Mouse (Mus musculus) CD4-positive, CD25-positive, alpha-beta regulatory T cell, adult 4 months (primary cell): ENCODE results near the gene Plin1. TPM values are rescaled to one million over a fixed set of nuclear protein-coding genes. Genes with fewer than 3 reads are reported as not detected.

Experiments used
- ATAC-seq: one replicate; pipeline ENCODE4 v1.8.0; 2017
- polyA plus RNA-seq, 2 experiments: library from polyadenylated mRNA; unstranded; fragments of 100-300 nt; shearing (Covaris generic); gene quantifications; one replicate each; pipeline ENCODE4 v1.2.1; 2017

The Plin1 gene
- polyA plus RNA-seq, 2 experiments from 2014 or later: not detected

DNA sequence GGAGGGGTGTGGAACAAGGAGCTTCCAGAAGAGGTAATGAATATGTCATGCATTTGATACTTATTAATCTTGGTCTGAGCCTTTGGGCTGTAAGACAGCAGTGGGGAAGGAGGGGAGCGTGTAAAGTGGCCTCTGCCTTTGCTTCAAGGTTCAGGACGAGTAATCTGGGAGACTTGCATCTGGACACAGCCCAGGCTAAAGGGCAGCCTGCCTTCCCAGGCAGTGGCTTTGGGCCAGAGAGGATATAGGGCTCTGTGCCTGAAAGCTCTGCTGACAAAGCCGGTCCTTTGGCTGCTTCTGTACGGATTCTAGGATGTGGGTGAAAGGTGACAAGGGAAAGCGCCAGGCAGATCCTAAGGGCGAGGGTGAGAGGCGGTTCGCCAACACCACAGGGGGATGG is 1.9 kb upstream of the Plin1 start:
- no peak for ATAC-seq

DNA sequence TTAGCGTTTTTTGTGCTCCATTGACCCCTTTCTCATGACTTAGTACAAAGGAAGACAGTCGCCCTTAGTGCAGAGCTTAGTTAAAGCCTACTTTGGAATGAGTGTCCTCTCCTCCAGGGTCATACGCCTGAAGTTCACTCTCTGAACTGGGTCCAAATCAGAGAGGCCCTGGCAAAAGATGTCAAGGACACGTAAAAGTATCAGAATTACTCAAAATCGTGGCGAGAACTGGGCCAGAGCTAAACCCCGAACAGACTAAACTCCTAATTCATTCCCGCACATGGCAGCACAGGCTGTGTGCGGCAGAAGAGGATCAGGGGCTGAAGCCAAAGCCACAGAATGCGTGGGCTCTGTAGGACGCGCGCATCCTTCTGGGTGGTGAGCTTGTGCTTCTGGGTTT is 1.3 kb downstream of the Plin1 start:
- ATAC-seq: no peak

GRCm38 (mm10) chr7:79729743-79730370 is 2.8 kb downstream of the Plin1 start:
- ATAC-seq: no peak

- peak; percentile 72 for ATAC-seq
Measured at GRCm38 (mm10) chr7:79729169-79729568, 3.5 kb downstream of the Plin1 start.

- peak; percentile 77 for ATAC-seq
Measured at GRCm38 (mm10) chr7:79728219-79728618, 4.5 kb downstream of the Plin1 start.

DNA sequence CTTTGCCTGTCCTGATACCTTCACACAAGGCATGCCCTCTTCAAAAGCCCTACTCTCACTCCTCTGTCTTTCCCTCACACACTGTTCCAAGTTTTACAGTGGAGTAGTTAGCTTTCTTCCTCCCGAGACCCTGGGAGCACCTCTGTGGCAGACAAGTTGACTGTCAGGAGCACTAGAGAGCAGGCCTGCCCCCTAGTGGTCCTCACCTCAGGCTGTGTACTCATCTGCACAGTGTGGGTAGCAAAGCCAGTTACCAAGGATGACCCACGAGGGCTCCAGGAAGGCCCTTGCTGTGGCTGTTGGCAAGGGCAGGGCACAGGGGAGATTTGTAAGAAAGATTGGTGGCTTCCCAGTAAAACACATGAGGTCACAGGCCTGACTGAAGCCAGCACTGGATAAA is 5.6 kb downstream of the Plin1 start:
- ATAC-seq: peak; percentile 47

DNA sequence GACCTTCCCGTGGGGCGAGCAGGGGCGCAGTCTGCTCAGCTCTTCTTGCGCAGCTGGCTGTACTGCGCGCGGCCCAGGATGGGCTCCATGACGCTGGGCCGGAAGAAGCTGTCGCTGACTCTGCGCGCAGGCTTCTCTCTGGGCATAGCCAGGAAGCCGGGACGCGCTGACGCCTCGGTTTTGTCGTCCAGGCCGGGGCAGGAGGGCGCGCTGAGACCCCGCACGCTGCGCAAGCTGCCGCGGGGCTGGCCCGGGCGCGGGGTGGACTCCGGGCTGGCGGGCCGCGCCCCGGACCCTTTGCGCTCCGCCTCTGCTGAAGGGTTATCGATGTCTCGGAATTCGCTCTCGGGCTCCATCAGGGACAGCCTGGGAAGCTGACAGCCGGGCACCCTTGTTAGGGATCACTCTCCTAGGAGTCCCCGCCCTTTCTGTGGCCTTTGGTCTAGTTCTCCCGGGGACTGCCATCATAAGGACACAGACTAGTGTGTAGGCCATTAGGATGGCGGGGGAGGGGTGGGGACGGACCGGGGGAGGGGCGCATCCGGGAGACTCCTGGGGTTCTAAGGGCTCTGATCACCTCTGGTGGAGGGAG is 11.2 kb downstream of the Plin1 start:
- peak; percentile 98 for ATAC-seq

DNA sequence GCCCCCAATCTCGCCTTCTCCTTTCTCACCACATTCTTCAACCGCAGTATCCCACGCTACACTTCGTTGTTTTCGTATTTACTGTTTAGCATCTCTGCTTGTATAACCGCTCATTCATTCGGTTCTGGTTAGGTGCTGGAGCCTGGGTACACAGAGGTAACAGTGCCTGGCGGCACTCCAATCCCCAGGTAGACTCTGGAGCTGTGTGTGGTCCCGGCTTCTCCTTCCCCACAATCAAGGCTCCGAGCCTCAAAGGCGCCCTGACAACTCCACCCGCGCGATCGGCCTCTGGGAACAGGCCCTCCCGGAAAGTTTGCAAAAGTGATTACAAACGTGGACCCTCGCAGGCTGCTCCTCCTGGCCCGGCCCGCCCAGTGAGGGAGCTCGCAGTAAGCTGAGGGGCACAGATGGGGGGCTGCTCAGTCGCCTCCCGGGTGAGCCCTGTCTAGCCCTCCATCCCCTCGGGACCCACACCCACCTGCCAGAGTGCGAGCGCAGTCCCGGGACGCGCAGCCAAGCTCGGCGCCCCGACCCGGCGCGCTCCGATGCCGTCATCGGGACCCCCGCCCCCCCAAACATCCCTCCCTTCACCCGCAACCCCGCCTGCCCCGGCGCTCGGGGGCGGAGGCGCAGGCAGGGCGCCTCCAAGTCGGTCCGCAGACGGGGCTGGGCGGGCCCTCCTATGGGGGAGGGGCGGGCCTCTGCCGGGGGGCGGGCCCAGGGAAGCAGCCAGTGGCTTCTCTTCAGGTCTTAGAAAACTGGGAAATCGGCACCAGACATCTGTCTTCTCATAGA is 17.3 kb downstream of the Plin1 start, which contains the start of gene Kif7:
TSS of gene Kif7 (minus strand) at position 534 of the 795 bp plus-strand sequence.
- ATAC-seq: peak; percentile 76

DNA sequence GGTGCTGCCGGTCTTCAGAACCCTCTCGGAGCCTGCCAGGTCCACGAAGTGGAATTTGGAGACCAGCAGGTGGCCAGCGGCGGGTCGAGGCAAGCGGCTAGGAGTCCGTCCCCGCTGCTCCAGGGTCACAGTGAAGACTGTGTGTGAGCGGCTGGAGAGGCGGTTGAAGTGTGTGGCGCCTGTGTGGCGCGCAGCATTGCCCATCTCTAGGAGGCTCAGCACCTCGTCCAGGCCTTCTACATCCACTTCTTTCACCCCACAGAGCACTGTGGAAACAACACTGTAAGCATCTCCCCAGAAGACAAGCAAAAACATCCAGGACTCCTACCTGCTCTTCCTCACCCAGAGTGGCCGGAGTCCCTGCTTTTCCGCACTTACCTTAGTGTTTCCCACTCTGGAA is 21.9 kb downstream of the Plin1 start:
- ATAC-seq: no peak

GRCm38 (mm10) chr7:79710130-79710607 is 22.5 kb downstream of the Plin1 start:
- no peak for ATAC-seq

DNA sequence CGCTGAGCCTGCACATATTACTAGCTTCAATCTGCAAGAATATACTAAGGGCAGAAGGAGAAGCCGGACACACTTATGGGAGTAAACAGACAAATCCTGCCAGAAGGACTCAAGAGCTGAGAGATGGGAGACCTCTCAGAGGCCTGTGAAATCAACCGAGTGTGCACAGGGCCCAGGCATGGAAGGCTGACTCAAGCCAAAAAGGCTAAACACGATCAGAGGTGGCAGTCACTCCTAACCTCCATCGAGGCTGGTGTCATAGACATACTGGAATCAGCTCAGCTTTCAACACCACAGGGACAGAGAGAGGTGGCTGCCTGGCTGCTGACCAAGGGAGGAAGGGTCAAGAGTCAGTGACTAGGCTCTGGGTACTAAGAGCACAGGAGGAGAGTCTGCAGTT is 27.5 kb downstream of the Plin1 start:
- no peak for ATAC-seq

- ATAC-seq: no peak
Measured at GRCm38 (mm10) chr7:79702755-79703154, 29.9 kb downstream of the Plin1 start.

- no peak for ATAC-seq
Measured at GRCm38 (mm10) chr7:79696495-79696894, 36.2 kb downstream of the Plin1 start.

GRCm38 (mm10) chr7:79680231-79680630 is 52.5 kb downstream of the Plin1 start:
- ATAC-seq: no peak

DNA sequence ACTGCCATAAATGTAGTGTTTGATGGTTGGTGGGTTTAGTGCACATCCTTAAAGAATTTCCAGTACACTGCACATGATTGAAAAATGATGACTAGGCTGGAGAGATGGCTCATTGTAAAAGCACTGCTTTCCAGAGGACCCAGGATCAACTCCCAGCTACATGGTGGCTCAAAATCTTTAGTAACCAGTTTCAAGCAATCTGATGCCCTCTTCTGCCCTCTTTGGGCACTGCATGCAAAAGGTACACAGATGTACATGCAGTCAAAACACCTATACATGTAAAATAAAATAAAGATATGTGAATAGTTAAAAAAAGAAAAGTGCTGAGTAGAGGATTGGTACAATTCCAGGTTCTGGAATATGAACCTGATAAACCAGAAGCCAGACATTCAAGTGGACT is 53.5 kb downstream of the Plin1 start:
- ATAC-seq: no peak

- no peak for ATAC-seq
Measured at GRCm38 (mm10) chr7:79670900-79671604, 61.7 kb downstream of the Plin1 start.

Other genes starting within 250 kb of the Plin1 start
- gene Rhcg, start 115.2 kb downstream of the Plin1 start, polyA plus RNA-seq: not detected
- gene Ticrr, start 72.7 kb downstream of the Plin1 start, polyA plus RNA-seq: under 1 TPM; 0.56 to 0.94 TPM
- under 1 TPM in 1 of 2 experiments, not detected in 1; 0.58 TPM for gene Kif7, start 17.2 kb downstream of the Plin1 start, polyA plus RNA-seq
- 1 to 10 TPM; 2.9 to 3.2 TPM for gene Pex11a, start 10.2 kb upstream of the Plin1 start, polyA plus RNA-seq
- gene Wdr93, start 10.3 kb upstream of the Plin1 start, polyA plus RNA-seq: under 1 TPM in 1 of 2 experiments, not detected in 1; 0.28 TPM
- gene Mesp1, start 60.9 kb upstream of the Plin1 start, polyA plus RNA-seq: not detected
- gene Mesp2, start 77.8 kb upstream of the Plin1 start, polyA plus RNA-seq: under 1 TPM in 1 of 2 experiments, not detected in 1; 0.42 TPM
- under 1 TPM in 1 of 2 experiments, not detected in 1; 0.54 TPM for gene Anpep, start 128.2 kb upstream of the Plin1 start, polyA plus RNA-seq
- gene Ap3s2, start 187.7 kb upstream of the Plin1 start, polyA plus RNA-seq: 10 to 100 TPM; 31.8 to 32.9 TPM
- not detected for gene Arpin, start 202.5 kb upstream of the Plin1 start, polyA plus RNA-seq